Comparison of ENCODE assay signal across 26 mouse cellular contexts in the genomic region with DNA sequence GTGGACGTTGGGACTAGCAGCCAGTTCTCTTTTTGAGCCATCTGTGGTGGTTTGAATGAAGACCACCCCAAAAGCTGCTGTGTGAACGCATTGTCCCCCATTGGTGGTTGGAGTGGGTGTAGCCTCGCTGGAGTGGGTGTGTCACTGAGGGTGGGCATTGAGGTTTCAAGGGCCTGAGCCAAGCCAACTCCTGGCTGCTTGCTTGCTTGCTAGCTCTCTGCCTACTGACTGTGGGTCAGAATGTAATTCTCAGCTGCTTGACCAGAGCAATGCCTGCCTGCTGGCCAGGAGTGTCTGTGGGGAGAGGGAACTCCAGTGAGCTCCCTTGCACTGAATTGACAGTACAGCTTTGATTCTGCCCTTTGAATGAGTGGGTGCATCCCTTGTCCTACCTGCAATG. TPM values are rescaled to one million over a fixed set of nuclear protein-coding genes. Genes with fewer than 3 reads are reported as not detected.
"Had no signal": no experiment of that assay in that cellular context is flagged by ENCODE, and none has a peak within 500 bp of the region (broad histone marks: within the 10 kb centered on the region; RNA-seq: fewer than 3 reads in every experiment).

No protein-coding gene starts in this region.

- H3K9me3 ChIP-seq: liver, embryonic 15.5 days; midbrain, embryonic 10.5 days; midbrain, embryonic 12.5 days; neural tube, embryonic 13.5 days; neural tube, embryonic 15.5 days had no signal

- H3K4me3 ChIP-seq: liver, embryonic 15.5 days; midbrain, embryonic 10.5 days; midbrain, embryonic 12.5 days; neural tube, embryonic 13.5 days; neural tube, embryonic 15.5 days had no signal

- H3K36me3 ChIP-seq: liver, embryonic 15.5 days; midbrain, embryonic 10.5 days; midbrain, embryonic 12.5 days; neural tube, embryonic 13.5 days; neural tube, embryonic 15.5 days had no signal

- H3K27ac ChIP-seq: liver, embryonic 15.5 days; midbrain, embryonic 10.5 days; midbrain, embryonic 12.5 days; neural tube, embryonic 13.5 days; neural tube, embryonic 15.5 days had no signal

- H3K27me3 ChIP-seq: midbrain, embryonic 12.5 days; neural tube, embryonic 13.5 days; neural tube, embryonic 15.5 days had no signal

- DNase-seq: lung, adult 18-20 months; lung, embryonic 14.5 days; lung, postnatal 10 days; midbrain, embryonic 14.5 days; retina, postnatal 1 day; right cerebral cortex, adult 18-20 months; right cerebral cortex, postnatal 25 days; right cerebral cortex, postnatal 4 days; spleen, adult 18-20 months; thymus, adult 18-20 months; thymus, postnatal 14 days; thymus, postnatal 36 days had no signal

- H3K9ac ChIP-seq: liver, embryonic 15.5 days; lung, embryonic 14.5 days; midbrain, embryonic 12.5 days; neural tube, embryonic 13.5 days; neural tube, embryonic 15.5 days had no signal

- H3K4me2 ChIP-seq: liver, embryonic 15.5 days; lung, embryonic 14.5 days; midbrain, embryonic 12.5 days; neural tube, embryonic 13.5 days; neural tube, embryonic 15.5 days had no signal

RNA-seq across cellular contexts. Expression of gene 4930519G04Rik, which starts 23.7 kb away (rescaled TPM):
- total RNA-seq: megakaryocyte-erythroid progenitor cell, adult 5-6 weeks had no signal
- polyA plus RNA-seq: liver, embryonic 15.5 days; lung, embryonic 14.5 days; lung, embryonic 16.5 days; midbrain, embryonic 10.5 days; midbrain, embryonic 12.5 days; midbrain, embryonic 14.5 days; midbrain, embryonic 16.5 days; neural tube, embryonic 11.5 days; neural tube, embryonic 13.5 days; neural tube, embryonic 15.5 days; small intestine, adult 2 months; stomach, embryonic 14.5 days; stomach, embryonic 16.5 days; thymus, postnatal 0 days had no signal

RNA-seq across cellular contexts. Expression of gene Gm9936, which starts 28.7 kb away (rescaled TPM):
- total RNA-seq: megakaryocyte, adult 5-6 weeks; megakaryocyte-erythroid progenitor cell, adult 5-6 weeks had no signal
- polyA plus RNA-seq: liver, embryonic 15.5 days; lung, embryonic 14.5 days; small intestine, adult 2 months; thymus, postnatal 0 days had no signal
